Mouse (Mus musculus): ENCODE measurements around the gene Shisa6. TPM values are rescaled to one million over a fixed set of nuclear protein-coding genes. Genes with fewer than 3 reads are reported as not detected.

Gene Shisa6
- polyA plus RNA-seq (2012; rRNA removed), result 0.55 TPM in 1 of 2 replicates, not detected in the other

GRCm38 (mm10) chr11:66525371-66526045 lies at the start of gene Shisa6:
Gene Shisa6 (minus strand): TSS chr11:66525964.
- no peak within 1 kb of the TSS for H3K27ac ChIP-seq (ENCODE audit: insufficient read depth, low read depth, low read length)
- WGBS, result 2% methylated on average over 87 of the region's 89 CpGs
- no peak for TF ChIP-seq CTCF (IDR thresholded peaks at IDR 0.05; ENCODE audit: extremely low read depth, insufficient read length, insufficient replicate concordance, low read depth, low read length)
- TF ChIP-seq POLR2A (IDR thresholded peaks at IDR 0.05; ENCODE audit: low read depth, low read length), result no peak
- H3K4me3 ChIP-seq (ENCODE audit: low read depth, low read length), result peak within 1 kb of the TSS; percentile 9
- H3K27me3 ChIP-seq (ENCODE audit: control insufficient read depth, insufficient read depth, low read length), result peaks cover 26% of the 10 kb centered on the region
- 0 out of 2 replicates have a peak, but pooled peaks cover 2% of the 10 kb centered on the region for H3K4me1 ChIP-seq (ENCODE audit: control insufficient read depth, insufficient read depth, insufficient read length, low read length)
- no peaks in the 10 kb centered on the region for H3K36me3 ChIP-seq (ENCODE audit: control insufficient read depth, insufficient read depth, low read length)

- TF ChIP-seq CTCF (IDR thresholded peaks at IDR 0.05; ENCODE audit: extremely low read depth, insufficient read length, insufficient replicate concordance, low read depth, low read length), result no peak
- no peak for TF ChIP-seq POLR2A (IDR thresholded peaks at IDR 0.05; ENCODE audit: low read depth, low read length)
- Histone ChIP-seq H3K4me3 (ENCODE audit: low read depth, low read length) (no peak overlapping the region), H3K4me1 (ENCODE audit: control insufficient read depth, insufficient read depth, insufficient read length, low read length) (no peaks in the 10 kb centered on the region), H3K27ac (ENCODE audit: insufficient read depth, low read depth, low read length) (no peak overlapping the region), H3K27me3 (ENCODE audit: control insufficient read depth, insufficient read depth, low read length) (no peaks in the 10 kb centered on the region), H3K36me3 (ENCODE audit: control insufficient read depth, insufficient read depth, low read length) (no peaks in the 10 kb centered on the region)
- 48% methylated on average over 2 of the region's 2 CpGs for WGBS
Measured at GRCm38 (mm10) chr11:66573888-66574287, 48.1 kb upstream of the Shisa6 start.

- Histone ChIP-seq H3K36me3 (ENCODE audit: control insufficient read depth, insufficient read depth, low read length) (no peaks in the 10 kb centered on the region), H3K27ac (ENCODE audit: insufficient read depth, low read depth, low read length) (no peak overlapping the region), H3K27me3 (ENCODE audit: control insufficient read depth, insufficient read depth, low read length) (no peaks in the 10 kb centered on the region), H3K4me1 (ENCODE audit: control insufficient read depth, insufficient read depth, insufficient read length, low read length) (no peaks in the 10 kb centered on the region), H3K4me3 (ENCODE audit: low read depth, low read length) (no peak overlapping the region)
- TF ChIP-seq POLR2A (IDR thresholded peaks at IDR 0.05; ENCODE audit: low read depth, low read length) (no peak), CTCF (IDR thresholded peaks at IDR 0.05; ENCODE audit: extremely low read depth, insufficient read length, insufficient replicate concordance, low read depth, low read length) (no peak)
- WGBS, result 79% methylated on average over 4 of the region's 4 CpGs
Measured at GRCm38 (mm10) chr11:66569045-66569444, 43.3 kb upstream of the Shisa6 start.

GRCm38 (mm10) chr11:66568386-66568791 lies 42.6 kb upstream of the Shisa6 start:
- H3K4me3 ChIP-seq (ENCODE audit: low read depth, low read length), result no peak overlapping the region
- H3K36me3 ChIP-seq (ENCODE audit: control insufficient read depth, insufficient read depth, low read length), result no peaks in the 10 kb centered on the region
- 36% methylated on average over 4 of the region's 4 CpGs for WGBS
- no peak overlapping the region for H3K27ac ChIP-seq (ENCODE audit: insufficient read depth, low read depth, low read length)
- no peaks in the 10 kb centered on the region for H3K27me3 ChIP-seq (ENCODE audit: control insufficient read depth, insufficient read depth, low read length)
- TF ChIP-seq POLR2A (IDR thresholded peaks at IDR 0.05; ENCODE audit: low read depth, low read length) (no peak), CTCF (IDR thresholded peaks at IDR 0.05; ENCODE audit: extremely low read depth, insufficient read length, insufficient replicate concordance, low read depth, low read length) (no peak)
- no peaks in the 10 kb centered on the region for H3K4me1 ChIP-seq (ENCODE audit: control insufficient read depth, insufficient read depth, insufficient read length, low read length)

GRCm38 (mm10) chr11:66567382-66567781 lies 41.6 kb upstream of the Shisa6 start:
- H3K27ac ChIP-seq (ENCODE audit: insufficient read depth, low read depth, low read length), result no peak overlapping the region
- H3K36me3 ChIP-seq (ENCODE audit: control insufficient read depth, insufficient read depth, low read length), result no peaks in the 10 kb centered on the region
- 7% methylated on average over 10 of the region's 10 CpGs for WGBS
- TF ChIP-seq POLR2A (IDR thresholded peaks at IDR 0.05; ENCODE audit: low read depth, low read length) (no peak), CTCF (IDR thresholded peaks at IDR 0.05; ENCODE audit: extremely low read depth, insufficient read length, insufficient replicate concordance, low read depth, low read length) (no peak)
- no peaks in the 10 kb centered on the region for H3K4me1 ChIP-seq (ENCODE audit: control insufficient read depth, insufficient read depth, insufficient read length, low read length)
- no peak overlapping the region for H3K4me3 ChIP-seq (ENCODE audit: low read depth, low read length)
- H3K27me3 ChIP-seq (ENCODE audit: control insufficient read depth, insufficient read depth, low read length), result no peaks in the 10 kb centered on the region

- Histone ChIP-seq H3K4me1 (ENCODE audit: control insufficient read depth, insufficient read depth, insufficient read length, low read length) (no peaks in the 10 kb centered on the region), H3K4me3 (ENCODE audit: low read depth, low read length) (no peak overlapping the region), H3K27ac (ENCODE audit: insufficient read depth, low read depth, low read length) (no peak overlapping the region), H3K27me3 (ENCODE audit: control insufficient read depth, insufficient read depth, low read length) (no peaks in the 10 kb centered on the region), H3K36me3 (ENCODE audit: control insufficient read depth, insufficient read depth, low read length) (no peaks in the 10 kb centered on the region)
- WGBS, result 62% methylated on average over 7 of the region's 7 CpGs
- no peak for TF ChIP-seq CTCF (IDR thresholded peaks at IDR 0.05; ENCODE audit: extremely low read depth, insufficient read length, insufficient replicate concordance, low read depth, low read length)
- no peak for TF ChIP-seq POLR2A (IDR thresholded peaks at IDR 0.05; ENCODE audit: low read depth, low read length)
Measured at GRCm38 (mm10) chr11:66562274-66562673, 36.5 kb upstream of the Shisa6 start.

GRCm38 (mm10) chr11:66537820-66538219 lies 12.1 kb upstream of the Shisa6 start:
- WGBS, result 63% methylated on average over 1 of the region's 1 CpGs
- H3K4me1 ChIP-seq (ENCODE audit: control insufficient read depth, insufficient read depth, insufficient read length, low read length), result no peaks in the 10 kb centered on the region
- H3K36me3 ChIP-seq (ENCODE audit: control insufficient read depth, insufficient read depth, low read length), result no peaks in the 10 kb centered on the region

More at GRCm38 (mm10) chr11:66537820-66538219, 12.1 kb upstream of the Shisa6 start:
- Histone ChIP-seq H3K4me3 (ENCODE audit: low read depth, low read length) (no peak overlapping the region), H3K27ac (ENCODE audit: insufficient read depth, low read depth, low read length) (no peak overlapping the region), H3K27me3 (ENCODE audit: control insufficient read depth, insufficient read depth, low read length) (no peaks in the 10 kb centered on the region)
- TF ChIP-seq CTCF (IDR thresholded peaks at IDR 0.05; ENCODE audit: extremely low read depth, insufficient read length, insufficient replicate concordance, low read depth, low read length) (no peak), POLR2A (IDR thresholded peaks at IDR 0.05; ENCODE audit: low read depth, low read length) (no peak)

Data from small intestine, adult 2 months (tissue).